Mouse (Mus musculus) spleen, adult 2 months (tissue): ENCODE data around the gene Gm10964.

Experiments
- CTCF ChIP-seq: fragments of 200-500 bp; IDR thresholded peaks from 2 replicates; pipeline ENCODE4 v1.5.1; 2011; ENCODE audit warnings: mild to moderate bottlenecking, inconsistent platforms; ENCODE audit not compliant: insufficient read depth, insufficient read length, insufficient replicate concordance; ENCODE audit errors: extremely low read depth
- POLR2A ChIP-seq: fragments of 200-500 bp; IDR thresholded peaks from 2 replicates; pipeline ENCODE4 v1.6.1; 2011; ENCODE audit warnings: low read depth, low read length, inconsistent platforms

- no peak for TF ChIP-seq POLR2A
- no peak for TF ChIP-seq CTCF
Measured at GRCm38 (mm10) chr3:103740342-103740741, 1.2 kb downstream of the Gm10964 start.
